Mouse (Mus musculus) stomach, embryonic 16.5 days (tissue): ENCODE data around the gene Slc39a13. TPM values are rescaled to one million over a fixed set of nuclear protein-coding genes. Genes with fewer than 3 reads are reported as not detected.

ENCODE experiments used
- ATAC-seq: fragments of 200-750 bp; cut with Nextera tagmentation; 2 replicates; pipeline ENCODE4 v1.8.0; 2017; ENCODE audit warnings: moderate number of reproducible peaks, moderate TSS enrichment; ENCODE audit not compliant: insufficient read depth, low FRiP score
- H3K27ac ChIP-seq: fragments of 300-500 bp; sonication (generic); 2 replicates; pipeline ENCODE4 v1.5.1; 2014; ENCODE audit warnings: low read length
- H3K27me3 ChIP-seq: fragments of 300-500 bp; sonication (generic); 2 replicates; pipeline ENCODE4 v1.6.1; 2014; ENCODE audit warnings: low read length, control low read depth, mixed read lengths; ENCODE audit not compliant: control insufficient read depth, insufficient read depth
- H3K36me3 ChIP-seq: fragments of 300-500 bp; sonication (generic); 2 replicates; pipeline ENCODE4 v1.6.1; 2014; ENCODE audit warnings: low read length; ENCODE audit not compliant: control insufficient read depth, insufficient read depth
- H3K4me1 ChIP-seq: fragments of 300-500 bp; sonication (generic); 2 replicates; pipeline ENCODE4 v1.6.1; 2014; ENCODE audit warnings: low read length, control low read depth, mixed read lengths; ENCODE audit not compliant: control insufficient read depth, insufficient read depth
- H3K4me2 ChIP-seq: fragments of 300-500 bp; sonication (generic); 2 replicates; pipeline ENCODE4 v1.6.1; 2014; ENCODE audit warnings: low read depth, low read length, mixed read lengths
- H3K4me3 ChIP-seq: fragments of 300-500 bp; sonication (generic); replicated peaks from 2 replicates; pipeline ENCODE4 v1.5.1; 2014; ENCODE audit warnings: mild to moderate bottlenecking, low read length
- H3K9ac ChIP-seq: fragments of 300-500 bp; sonication (generic); 2 replicates; pipeline ENCODE4 v1.6.1; 2014; ENCODE audit warnings: low read length
- H3K9me3 ChIP-seq: fragments of 300-500 bp; sonication (generic); replicated peaks from 2 replicates; pipeline ENCODE4 v1.6.1; 2016; ENCODE audit warnings: low read length, control low read depth; ENCODE audit not compliant: control insufficient read depth
- WGBS: fragments of 180-500 bp; shearing (Covaris S2); extraction: QIAGEN DNeasy Blood & Tissue Kit; methylation state at CpG from one replicate; pipeline ENCODE4 v1.1.7; 2014; 5-methylcytosine and 5-hydroxymethylcytosine counted together
- polyA plus RNA-seq: library from polyadenylated mRNA; unstranded; fragments of >200 nt; fragmentation: Nextera tagmentation; extraction: Ambion mirVana; gene quantifications from 2 replicates; pipeline ENCODE4 v1.2.1, GENCODE M21; 2015

The Slc39a13 gene
- 43.7 and 51.3 TPM in 2 replicates for polyA plus RNA-seq

DNA sequence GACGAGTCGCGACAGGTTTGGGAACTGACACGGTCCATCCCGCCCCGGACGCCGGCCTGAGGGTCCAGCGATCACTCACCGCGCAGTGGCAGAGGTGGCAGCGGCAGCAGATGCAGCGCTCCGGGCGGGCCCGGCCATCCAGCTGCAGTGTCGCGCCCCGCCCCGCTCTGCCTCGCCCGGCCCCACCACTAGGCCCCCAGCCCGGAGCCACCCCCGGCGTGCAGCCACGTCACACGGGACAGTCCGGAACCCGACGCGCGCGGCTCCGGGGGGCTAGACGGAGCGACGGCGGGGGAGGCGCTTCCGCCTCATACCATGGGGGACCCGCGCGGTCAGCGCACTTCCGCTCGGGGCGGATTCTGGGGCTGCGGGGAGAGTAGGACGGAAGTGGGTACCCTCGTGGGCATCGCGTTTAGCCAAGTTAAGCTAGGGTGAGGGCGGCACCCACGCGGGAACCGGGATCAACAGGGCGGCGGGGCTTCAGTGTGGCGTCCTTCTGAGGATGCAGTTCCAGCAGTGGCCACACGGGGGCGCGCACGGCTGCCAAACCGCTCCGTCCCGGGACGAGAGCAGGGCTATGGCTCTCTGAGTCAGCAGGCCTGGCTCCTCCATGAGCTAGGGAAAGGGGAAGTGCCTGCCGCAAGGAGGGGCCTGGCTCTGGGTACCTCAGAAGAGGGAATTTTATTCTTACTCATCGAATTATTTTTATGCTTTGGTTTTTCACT, at the start of gene Slc39a13:
Gene Slc39a13, minus strand, starts transcription at position 342 of the 725 bp plus-strand sequence.
- H3K4me2 ChIP-seq: peak within 1 kb of the TSS; percentile 88
- peak within 1 kb of the TSS; percentile 83 for H3K27ac ChIP-seq
- H3K27me3 ChIP-seq: no peaks in the 10 kb centered on the region
- H3K9me3 ChIP-seq: no peaks in the 10 kb centered on the region
- peak within 1 kb of the TSS; percentile 78 for H3K9ac ChIP-seq
- peak; percentile 98 for ATAC-seq
- WGBS: under 1% methylated on average over 63 of the region's 69 CpGs
- H3K4me1 ChIP-seq: peaks cover 15% of the 10 kb centered on the region
- no peaks in the 10 kb centered on the region for H3K36me3 ChIP-seq
- H3K4me3 ChIP-seq: peak within 1 kb of the TSS; percentile 73

DNA sequence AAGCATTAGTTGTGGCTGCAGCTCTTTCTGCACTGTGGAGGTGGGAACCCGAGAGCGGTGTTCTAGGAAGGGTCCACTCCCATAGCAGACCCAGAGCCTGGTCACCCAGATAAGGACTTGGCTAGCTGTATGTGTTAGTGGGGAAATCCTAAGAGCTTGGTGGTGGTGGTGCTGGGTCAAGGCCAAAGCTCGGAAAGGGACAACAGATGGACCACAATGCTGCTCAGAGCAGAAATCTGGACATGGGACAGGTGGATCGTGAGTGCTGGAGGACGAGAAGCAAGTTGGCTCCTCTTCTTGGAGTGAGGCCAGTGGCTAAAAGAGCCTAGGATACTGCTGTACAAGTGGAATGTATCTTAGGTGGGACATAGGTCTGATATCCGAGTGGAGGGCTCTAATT, 49.3 kb upstream of the Slc39a13 start:
- 85% methylated on average over 6 of the region's 6 CpGs for WGBS

DNA sequence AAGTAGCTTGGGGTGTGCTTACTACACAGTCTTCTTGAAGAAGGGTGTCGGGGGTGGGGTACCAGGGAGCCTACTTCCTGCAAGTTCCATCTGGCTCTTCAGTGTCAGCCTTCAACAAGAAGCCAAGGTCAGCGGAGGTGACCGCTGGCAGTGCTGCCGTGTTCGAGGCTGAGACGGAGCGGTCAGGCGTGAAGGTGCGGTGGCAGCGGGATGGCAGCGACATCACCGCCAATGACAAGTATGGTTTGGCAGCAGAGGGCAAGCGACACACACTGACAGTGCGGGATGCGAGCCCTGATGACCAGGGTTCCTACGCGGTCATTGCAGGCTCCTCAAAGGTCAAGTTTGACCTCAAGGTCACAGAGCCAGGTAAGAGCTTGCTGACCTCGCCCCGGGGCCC, 48.8 kb upstream of the Slc39a13 start:
- no peak overlapping the region for H3K4me3 ChIP-seq
- WGBS: 89% methylated on average over 19 of the region's 19 CpGs
- H3K27ac ChIP-seq: no peak overlapping the region
- H3K4me1 ChIP-seq: no peaks in the 10 kb centered on the region
- no peak overlapping the region for H3K9ac ChIP-seq
- H3K9me3 ChIP-seq: no peaks in the 10 kb centered on the region
- no peak overlapping the region for H3K4me2 ChIP-seq
- ATAC-seq: no peak
- H3K36me3 ChIP-seq: no peaks in the 10 kb centered on the region
- no peaks in the 10 kb centered on the region for H3K27me3 ChIP-seq

More for the DNA sequence above, 49.3 kb upstream of the Slc39a13 start:
- H3K36me3 ChIP-seq: no peaks in the 10 kb centered on the region
- H3K9ac ChIP-seq: no peak overlapping the region
- no peaks in the 10 kb centered on the region for H3K4me1 ChIP-seq
- H3K4me2 ChIP-seq: no peak overlapping the region
- H3K27ac ChIP-seq: no peak overlapping the region
- H3K9me3 ChIP-seq: no peaks in the 10 kb centered on the region
- H3K27me3 ChIP-seq: no peaks in the 10 kb centered on the region
- no peak for ATAC-seq
- no peak overlapping the region for H3K4me3 ChIP-seq

DNA sequence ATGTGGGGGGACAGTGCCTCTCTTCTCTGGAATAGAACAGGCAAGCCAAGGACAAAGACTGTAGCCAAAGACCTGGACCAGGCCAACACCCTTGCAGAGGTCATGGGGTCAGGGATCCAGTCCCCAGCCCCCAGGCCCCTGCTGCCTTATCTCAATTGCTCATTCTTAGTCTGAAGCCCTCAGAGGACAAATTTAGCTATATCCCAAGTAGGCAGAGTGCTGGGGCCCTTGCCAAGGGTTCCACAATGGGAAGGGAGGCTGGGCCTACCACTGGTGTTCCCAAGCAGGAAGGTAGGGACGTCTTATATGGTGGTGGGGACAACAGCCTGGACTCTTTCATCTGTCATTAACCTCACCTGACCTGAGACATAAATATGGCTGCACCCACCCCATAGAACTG, 48.4 kb upstream of the Slc39a13 start:
- no peak overlapping the region for H3K27ac ChIP-seq
- 69% methylated on average over 1 of the region's 1 CpGs for WGBS
- no peak for ATAC-seq
- no peak overlapping the region for H3K9ac ChIP-seq
- H3K4me2 ChIP-seq: no peak overlapping the region
- H3K4me3 ChIP-seq: no peak overlapping the region
- H3K36me3 ChIP-seq: no peaks in the 10 kb centered on the region
- no peaks in the 10 kb centered on the region for H3K4me1 ChIP-seq
- H3K27me3 ChIP-seq: no peaks in the 10 kb centered on the region
- H3K9me3 ChIP-seq: no peaks in the 10 kb centered on the region

DNA sequence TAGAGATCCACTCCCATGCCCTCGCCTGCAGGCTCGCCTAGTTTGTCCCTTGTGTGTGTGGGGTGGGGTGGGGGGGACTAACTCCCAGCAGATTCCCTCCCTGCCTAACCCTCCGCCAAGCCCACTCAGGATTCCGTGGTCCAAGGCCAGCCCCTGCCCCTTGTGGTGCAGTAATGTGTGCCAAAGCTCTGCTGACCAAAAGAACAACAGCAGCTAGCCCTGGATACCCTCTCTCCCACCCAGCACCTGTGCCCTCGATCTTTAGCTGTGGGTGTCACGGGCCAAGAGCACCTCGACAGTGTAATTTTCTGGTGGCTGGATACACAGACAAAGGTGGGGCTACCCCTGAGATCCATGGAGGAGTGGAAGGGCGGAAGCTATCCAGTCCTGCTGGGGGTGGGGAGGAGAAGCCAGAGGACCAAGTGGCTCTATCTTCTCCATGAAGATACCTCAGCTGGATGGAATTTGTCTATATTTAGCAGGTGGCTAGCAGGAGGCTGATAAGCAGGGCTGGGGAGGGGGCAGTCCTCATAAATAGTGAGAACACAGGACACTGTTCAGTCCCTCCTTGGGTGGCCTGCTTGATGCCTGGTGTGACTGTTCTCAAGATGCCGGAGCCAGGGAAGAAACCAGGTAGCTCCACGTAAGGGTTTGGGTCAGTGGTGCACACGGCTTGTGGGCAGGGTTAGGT, 47.5 kb upstream of the Slc39a13 start, which contains the start of gene Mybpc3:
Gene Mybpc3, plus strand, starts transcription at position 560 of the 691 bp plus-strand sequence.
- no peak for ATAC-seq
- H3K36me3 ChIP-seq: no peaks in the 10 kb centered on the region
- no peak within 1 kb of the TSS for H3K4me3 ChIP-seq
- no peak within 1 kb of the TSS for H3K4me2 ChIP-seq
- no peaks in the 10 kb centered on the region for H3K27me3 ChIP-seq
- H3K27ac ChIP-seq: no peak within 1 kb of the TSS
- 79% methylated on average over 11 of the region's 11 CpGs for WGBS
- no peaks in the 10 kb centered on the region for H3K9me3 ChIP-seq
- H3K9ac ChIP-seq: no peak within 1 kb of the TSS
- H3K4me1 ChIP-seq: no peaks in the 10 kb centered on the region

DNA sequence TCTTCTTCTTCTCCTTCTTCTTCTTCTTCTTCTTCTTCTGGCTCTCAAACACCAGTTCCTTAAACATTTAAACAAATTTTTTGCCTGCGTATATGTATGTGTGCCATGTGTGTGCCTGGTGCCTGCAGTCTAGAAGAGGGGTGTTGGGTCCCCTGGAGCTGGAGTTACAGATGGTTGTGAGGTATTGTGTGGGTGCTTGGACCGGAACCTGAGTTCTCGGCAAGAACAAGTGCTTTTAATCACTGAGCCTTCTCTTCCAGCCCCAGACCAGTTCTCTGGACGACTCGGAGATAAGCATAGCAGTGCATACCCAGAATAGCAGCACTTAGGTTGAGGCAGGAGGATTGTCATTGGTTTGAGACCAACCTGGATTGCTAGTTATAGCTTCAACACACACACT, 46.6 kb upstream of the Slc39a13 start:
- H3K4me2 ChIP-seq: no peak overlapping the region
- 76% methylated on average over 5 of the region's 5 CpGs for WGBS
- no peaks in the 10 kb centered on the region for H3K4me1 ChIP-seq
- H3K9ac ChIP-seq: no peak overlapping the region
- ATAC-seq: no peak
- H3K27me3 ChIP-seq: no peaks in the 10 kb centered on the region
- H3K36me3 ChIP-seq: no peaks in the 10 kb centered on the region
- no peak overlapping the region for H3K27ac ChIP-seq
- H3K9me3 ChIP-seq: no peaks in the 10 kb centered on the region
- no peak overlapping the region for H3K4me3 ChIP-seq

DNA sequence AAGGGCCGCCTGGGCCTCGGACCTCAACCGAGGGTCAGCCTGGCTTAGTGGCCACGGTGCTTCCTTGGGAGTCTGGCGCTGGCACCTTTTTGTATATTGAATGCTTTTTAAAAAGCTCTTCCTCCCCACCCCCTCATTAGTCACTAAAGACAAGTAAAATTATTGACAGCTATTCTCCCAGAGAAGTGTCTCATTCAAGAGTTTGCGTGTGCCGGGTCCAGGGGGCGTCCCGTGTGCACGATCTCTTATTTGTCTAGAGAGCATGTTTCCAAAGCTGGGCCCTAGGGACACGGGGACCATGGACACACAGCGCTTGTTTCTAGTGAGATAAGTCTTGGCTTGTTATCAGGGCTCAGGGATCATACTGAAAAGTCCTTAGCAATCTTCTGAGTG, 45.4 kb upstream of the Slc39a13 start:
- Histone ChIP-seq H3K27ac (no peak overlapping the region), H3K9ac (peak overlapping the region; percentile 73), H3K4me2 (peak overlapping the region; percentile 76), H3K27me3 (no peaks in the 10 kb centered on the region), H3K36me3 (no peaks in the 10 kb centered on the region), H3K4me1 (no peaks in the 10 kb centered on the region), H3K4me3 (peak overlapping the region; percentile 44), H3K9me3 (no peaks in the 10 kb centered on the region)
- 32% methylated on average over 12 of the region's 12 CpGs for WGBS
- no peak for ATAC-seq

DNA sequence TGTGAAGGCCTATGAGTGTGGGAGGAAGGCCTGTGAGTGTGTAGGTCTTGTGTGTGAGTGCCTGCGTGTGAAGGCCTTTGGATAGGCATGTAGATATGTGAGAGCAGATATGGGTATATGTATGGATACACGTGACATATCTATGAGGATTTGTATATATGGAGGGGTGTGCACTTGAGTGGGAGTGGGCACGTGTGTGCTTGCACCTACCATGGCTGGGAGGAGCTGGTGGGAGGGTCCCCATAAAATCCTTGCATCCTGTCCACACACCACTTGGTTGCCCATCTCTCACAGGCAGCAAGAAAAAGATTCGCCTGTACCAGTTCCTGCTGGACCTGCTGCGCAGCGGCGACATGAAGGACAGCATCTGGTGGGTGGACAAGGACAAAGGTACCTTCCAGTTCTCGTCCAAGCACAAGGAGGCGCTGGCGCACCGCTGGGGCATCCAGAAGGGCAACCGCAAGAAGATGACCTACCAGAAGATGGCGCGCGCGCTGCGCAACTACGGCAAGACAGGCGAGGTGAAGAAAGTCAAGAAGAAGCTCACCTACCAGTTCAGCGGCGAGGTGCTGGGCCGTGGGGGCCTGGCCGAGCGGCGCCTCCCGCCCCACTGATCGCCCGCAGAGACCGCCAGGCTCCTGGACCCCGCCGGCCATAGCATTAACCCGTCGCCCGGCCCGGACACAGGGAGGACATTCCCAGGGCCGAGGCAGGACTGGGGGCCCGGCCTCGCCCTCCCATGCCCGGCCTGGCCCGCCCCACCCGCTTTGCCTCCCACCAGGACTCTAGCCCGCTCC, 44.8 kb upstream of the Slc39a13 start:
- Histone ChIP-seq H3K27ac (no peak overlapping the region), H3K36me3 (no peaks in the 10 kb centered on the region), H3K9me3 (no peaks in the 10 kb centered on the region), H3K4me3 (peak overlapping the region; percentile 44), H3K9ac (peak overlapping the region; percentile 73), H3K27me3 (no peaks in the 10 kb centered on the region), H3K4me2 (peak overlapping the region; percentile 76), H3K4me1 (no peaks in the 10 kb centered on the region)
- WGBS: 8% methylated on average over 39 of the region's 42 CpGs
- ATAC-seq: peak; percentile 78

DNA sequence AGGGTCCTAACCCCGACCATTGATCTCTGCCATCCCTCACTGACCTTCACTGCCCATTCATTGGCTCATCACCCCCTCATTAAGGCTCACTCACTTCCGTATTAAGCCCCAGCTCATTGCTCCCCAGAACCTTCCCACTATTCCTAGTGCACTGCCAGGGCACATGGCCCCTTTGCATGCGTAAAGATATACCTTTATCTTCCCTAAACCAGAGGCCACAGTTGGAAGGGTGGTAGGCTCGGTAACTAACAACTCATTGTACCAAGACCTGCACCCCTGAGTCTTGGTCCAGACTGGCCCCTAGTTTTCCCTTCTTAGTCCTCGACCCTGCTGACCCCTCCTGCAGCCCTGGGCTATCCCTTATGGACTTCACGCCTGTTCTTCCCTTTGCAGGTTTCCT, 43.6 kb upstream of the Slc39a13 start:
- no peak overlapping the region for H3K27ac ChIP-seq
- no peak overlapping the region for H3K4me2 ChIP-seq
- WGBS: 69% methylated on average over 6 of the region's 6 CpGs
- no peak overlapping the region for H3K4me3 ChIP-seq
- no peaks in the 10 kb centered on the region for H3K27me3 ChIP-seq
- H3K9ac ChIP-seq: no peak overlapping the region
- no peak for ATAC-seq
- H3K36me3 ChIP-seq: no peaks in the 10 kb centered on the region
- no peaks in the 10 kb centered on the region for H3K9me3 ChIP-seq
- no peaks in the 10 kb centered on the region for H3K4me1 ChIP-seq
